Mouse (Mus musculus) embryo, embryonic 10 days (tissue): Measurements from ENCODE around the gene Tnf.

ENCODE experiments used
- DNase-seq: peaks from one replicate; pipeline ENCODE4 v3.0.0-alpha.2; 2015; ENCODE audit warnings: low spot score

The Tnf gene

DNA sequence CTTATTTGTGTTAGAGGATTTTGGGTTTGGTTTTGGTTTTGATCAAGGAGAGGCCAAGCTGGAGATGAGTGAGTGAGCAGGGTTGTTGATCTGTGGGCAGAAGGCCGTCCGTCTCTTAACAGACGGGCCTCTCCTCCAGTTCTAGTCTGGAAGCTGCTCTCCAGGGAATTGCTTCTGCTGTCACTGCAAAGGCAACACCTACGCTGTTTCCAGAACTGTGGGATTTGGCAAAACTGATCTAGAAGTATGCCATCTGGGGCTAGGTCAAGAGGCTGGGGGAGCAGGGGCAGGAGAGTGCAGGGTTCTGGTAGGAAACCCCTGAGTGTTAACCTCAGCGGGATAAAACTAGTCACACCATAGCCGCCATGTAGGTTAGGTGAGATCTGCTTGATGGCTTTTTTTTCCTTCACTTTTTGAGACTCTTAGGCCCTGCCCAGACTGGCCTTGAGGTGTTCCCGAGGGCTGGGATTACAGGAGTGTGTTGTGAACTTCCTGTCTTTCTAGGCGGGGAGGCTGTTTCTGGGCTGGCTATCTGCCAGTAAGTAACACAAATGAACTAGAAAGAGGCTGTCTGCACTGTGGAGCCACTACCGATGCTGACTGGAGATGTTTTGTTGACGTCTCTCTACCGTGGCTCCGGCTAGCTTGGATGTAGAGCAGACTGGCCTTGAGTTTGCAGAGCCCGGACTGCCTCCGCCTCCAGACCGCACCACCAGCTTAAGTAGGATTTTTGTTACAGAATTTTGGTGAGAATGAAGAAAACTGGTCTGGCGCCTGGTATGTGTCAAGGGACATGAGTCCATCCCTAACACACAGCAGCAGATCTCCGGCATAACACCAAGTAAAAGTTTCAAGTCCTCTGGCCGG lies 31.5 kb upstream of the Tnf start, which contains the start of gene Atp6v1g2:
Gene Atp6v1g2 (plus strand): TSS at position 547 of the 867 bp plus-strand sequence.
- no peak for DNase-seq

GRCm38 (mm10) chr17:35232659-35233058 lies 30.9 kb upstream of the Tnf start:
- no peak for DNase-seq

DNA sequence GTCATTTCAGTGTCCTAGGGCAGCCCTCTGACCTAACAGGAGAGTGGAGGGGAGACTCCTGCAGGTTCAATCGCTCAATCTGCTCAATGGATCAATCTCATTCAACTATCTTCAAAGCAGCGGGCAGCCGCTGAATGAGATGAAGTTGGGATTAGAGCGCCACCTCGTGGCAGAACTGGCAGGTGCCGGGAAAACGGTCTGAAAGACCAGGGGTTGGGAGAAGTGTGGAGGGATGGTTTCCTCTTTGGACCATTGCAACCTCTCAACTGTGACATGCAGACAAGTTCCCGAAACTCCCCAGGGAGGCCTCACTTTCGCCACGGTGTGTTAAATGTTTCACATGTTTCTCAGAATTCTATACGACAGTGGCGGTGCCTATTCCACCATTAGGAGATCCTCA lies 30.2 kb upstream of the Tnf start:
- peak; percentile 89 for DNase-seq

DNA sequence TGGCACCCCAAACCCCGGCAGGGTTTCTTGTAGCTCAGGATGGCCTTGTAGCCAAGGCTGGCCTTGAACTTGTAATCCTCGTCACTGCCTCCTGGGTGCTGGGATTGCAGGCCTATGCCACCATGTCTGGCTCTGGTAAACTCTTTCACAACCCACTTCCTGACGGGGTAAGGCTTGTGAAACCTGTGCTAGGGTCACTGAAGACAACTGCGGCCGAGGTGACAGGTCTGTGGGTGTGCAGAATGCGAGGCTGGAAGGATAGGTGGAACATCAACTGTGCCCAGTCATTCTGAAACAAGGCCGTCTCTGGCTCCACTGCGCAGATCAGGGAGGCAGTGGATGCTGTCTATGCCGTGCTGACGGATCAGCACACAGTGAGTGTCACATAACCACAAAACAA lies 29.2 kb upstream of the Tnf start:
- DNase-seq = no peak

GRCm38 (mm10) chr17:35226561-35227046 lies 24.8 kb upstream of the Tnf start:
- no peak for DNase-seq

DNA sequence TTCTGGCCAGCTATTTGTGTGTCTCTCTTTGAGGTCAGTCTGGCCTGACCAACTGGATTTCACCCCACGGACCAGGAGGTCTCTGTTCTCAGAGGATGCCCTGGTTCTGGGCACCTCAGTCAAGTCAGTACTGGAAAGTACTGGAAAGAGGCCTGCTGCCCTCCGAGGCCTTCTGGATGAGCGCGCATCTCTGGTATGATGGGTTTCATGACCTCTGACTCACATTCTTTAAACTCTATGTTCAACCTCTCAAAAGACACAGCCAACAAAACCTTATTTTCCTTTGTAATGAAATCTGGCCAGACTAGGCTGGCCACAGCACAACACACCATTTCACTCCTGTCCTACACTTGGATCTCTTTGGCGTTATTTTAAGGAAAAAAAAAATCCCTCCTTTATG lies 23.6 kb upstream of the Tnf start:
- no peak for DNase-seq

GRCm38 (mm10) chr17:35224641-35225040 lies 22.8 kb upstream of the Tnf start:
- DNase-seq = no peak

DNA sequence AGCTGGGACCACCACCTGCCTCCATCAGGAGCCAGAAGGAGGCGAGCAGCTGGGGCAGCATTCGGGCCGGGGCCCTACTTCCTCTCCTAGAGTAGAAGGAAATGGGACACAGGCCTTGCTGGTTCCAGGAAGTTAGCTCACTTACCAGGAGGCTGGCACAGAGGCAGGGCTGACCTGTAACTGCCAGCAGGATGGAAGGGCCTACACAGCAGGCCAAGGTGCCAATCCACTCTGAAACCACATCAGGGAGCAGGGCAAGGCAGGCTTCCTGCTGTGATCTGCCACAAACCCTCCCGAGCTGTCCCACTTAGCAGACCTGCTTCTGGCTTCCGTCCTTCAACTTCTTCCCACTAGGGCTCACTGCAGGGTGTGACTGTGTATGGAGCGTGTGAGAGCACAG lies 20.5 kb upstream of the Tnf start:
- no peak for DNase-seq

- DNase-seq = no peak
Measured at GRCm38 (mm10) chr17:35220156-35220952, 18.5 kb upstream of the Tnf start, which contains the start of gene Gm16181. Gene Gm16181, plus strand, starts transcription at chr17:35220834.

- no peak for DNase-seq
Measured at GRCm38 (mm10) chr17:35219601-35220041, 17.8 kb upstream of the Tnf start.

- no peak for DNase-seq
Measured at GRCm38 (mm10) chr17:35218516-35219193, 16.8 kb upstream of the Tnf start.

DNA sequence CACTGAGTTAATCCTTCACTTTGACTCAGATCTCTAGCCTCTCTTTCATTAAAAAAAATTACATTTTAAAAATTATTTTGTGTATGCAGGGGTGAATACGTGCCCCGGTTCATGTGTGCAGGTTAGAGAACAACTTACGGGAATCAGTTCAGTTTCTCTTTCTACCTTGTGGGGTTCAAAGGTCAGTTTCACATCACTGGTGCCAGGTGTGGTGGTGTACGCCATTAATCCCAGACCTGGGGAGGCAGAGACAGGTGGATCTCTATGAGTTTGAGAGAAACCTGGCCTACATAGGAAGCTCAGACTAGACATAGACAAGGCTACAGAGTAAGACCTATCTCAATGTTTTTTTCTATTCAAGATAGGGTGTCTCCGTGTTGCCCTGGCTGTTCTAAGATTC lies 11.3 kb upstream of the Tnf start:
- DNase-seq = no peak

- DNase-seq = no peak
Measured at GRCm38 (mm10) chr17:35210593-35210992, 8.8 kb upstream of the Tnf start.

DNA sequence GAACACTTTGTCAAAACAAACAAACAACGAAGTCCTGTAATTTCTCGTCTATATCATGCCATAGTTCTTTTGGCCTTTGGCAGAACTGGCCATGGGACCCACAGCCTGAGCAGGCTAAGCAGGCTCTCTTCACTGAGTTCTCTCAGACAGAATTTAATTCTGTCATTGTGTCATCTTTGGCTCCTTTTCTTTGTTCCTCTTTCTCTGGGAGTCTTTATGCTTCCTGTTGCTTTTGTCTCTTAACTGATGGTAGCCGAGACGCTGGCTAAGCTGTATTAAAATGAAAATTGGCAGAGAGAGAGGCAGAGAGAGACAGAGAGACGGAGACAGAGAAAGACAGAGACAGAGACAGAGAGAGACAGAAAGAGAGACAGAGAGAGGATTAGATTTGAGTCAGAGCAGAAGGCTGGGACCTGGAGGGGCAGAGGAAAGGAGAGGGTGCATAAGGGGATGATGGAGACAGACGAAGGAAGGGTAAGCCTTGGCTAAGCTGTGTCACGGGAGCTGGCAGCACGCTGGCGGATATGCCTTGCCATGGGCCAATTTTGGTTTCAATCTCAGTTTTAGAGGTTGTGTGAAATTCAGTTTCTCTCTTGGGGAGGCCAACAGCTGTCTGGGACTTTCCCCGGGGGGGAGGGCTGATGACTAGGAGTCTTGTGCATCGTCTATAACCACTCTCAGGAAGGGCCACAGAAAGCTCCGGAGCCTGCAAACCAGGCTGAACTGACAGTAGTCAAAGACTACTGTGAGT lies 8.2 kb upstream of the Tnf start:
- no peak for DNase-seq

DNA sequence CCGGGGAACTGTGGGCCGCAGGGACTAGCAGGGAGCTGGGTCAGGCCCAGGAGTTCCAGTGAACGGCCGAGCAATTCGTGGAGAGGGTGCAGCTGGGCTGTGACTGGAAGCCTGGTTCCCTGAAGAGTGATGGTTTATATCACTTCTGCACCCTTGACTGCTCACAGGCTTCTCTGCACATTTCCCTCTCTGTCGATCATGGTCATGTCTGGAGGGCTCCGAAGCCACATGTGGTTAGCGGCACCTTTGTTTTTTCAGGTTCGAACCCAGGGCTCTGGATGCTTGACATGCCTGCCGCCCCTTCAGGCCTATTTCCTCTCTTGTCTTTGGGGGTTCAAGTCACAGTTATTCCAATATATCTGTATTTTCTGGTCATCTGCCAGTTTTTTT lies 3.6 kb upstream of the Tnf start:
- DNase-seq = no peak

GRCm38 (mm10) chr17:35204494-35205379 lies 2.9 kb upstream of the Tnf start, which contains the start of gene Lta:
Gene Lta, minus strand, starts transcription at chr17:35205351.
- DNase-seq = no peak

DNA sequence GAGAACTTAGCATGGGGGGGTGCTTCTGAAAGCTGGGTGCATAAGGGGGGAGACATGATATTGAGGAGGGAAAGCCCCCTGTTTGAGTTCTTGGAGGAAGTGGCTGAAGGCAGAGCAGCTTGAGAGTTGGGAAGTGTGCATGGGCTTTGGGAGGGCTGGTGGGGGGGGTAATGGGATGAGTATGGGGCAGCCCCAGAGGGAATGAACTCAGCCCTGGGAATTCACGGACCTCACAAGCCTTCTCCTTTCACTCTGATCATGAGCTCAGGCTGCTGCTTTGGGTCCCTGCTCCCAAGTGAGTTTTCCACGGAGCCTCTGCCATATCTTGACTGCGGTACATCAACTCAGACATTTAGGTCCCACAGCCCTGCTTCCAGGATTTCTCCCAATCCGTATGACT lies 635 bp upstream of the Tnf start:
- no peak for DNase-seq

- no peak for DNase-seq
Measured at GRCm38 (mm10) chr17:35201128-35201527, 679 bp downstream of the Tnf start.

DNA sequence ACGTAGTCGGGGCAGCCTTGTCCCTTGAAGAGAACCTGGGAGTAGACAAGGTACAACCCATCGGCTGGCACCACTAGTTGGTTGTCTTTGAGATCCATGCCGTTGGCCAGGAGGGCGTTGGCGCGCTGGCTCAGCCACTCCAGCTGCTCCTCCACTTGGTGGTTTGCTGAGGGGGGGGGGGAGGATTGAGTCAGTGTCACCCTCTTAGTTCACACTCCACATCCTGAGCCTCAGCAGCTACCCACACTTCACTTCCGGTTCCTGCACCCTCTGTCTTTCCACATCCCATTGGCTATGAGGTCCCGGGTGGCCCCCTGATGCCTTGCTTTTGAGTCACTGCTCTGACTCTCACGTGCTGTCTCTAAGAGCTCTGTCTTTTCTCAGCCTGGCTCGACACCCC lies 1.4 kb downstream of the Tnf start:
- no peak for DNase-seq

DNA sequence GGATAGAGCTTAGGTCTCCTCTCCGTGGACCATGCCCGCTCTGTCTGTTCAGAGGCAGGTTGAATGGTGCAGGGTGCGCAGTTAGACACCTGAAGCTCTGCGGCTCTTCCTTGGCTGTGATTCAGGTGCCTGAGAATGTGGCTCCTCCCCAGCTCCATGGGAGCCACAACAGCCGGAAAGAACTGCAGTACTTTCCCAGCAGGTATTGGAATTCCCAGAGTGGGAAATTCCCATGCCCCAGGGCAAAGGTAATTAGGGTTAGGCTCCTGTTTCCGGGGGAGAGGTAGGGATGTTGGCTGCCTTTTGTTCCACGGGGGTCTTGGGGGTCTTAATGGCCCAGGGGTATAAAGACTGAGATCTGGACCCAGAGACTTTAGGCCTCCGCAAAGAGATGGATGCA lies 2.9 kb downstream of the Tnf start:
- DNase-seq = no peak

DNA sequence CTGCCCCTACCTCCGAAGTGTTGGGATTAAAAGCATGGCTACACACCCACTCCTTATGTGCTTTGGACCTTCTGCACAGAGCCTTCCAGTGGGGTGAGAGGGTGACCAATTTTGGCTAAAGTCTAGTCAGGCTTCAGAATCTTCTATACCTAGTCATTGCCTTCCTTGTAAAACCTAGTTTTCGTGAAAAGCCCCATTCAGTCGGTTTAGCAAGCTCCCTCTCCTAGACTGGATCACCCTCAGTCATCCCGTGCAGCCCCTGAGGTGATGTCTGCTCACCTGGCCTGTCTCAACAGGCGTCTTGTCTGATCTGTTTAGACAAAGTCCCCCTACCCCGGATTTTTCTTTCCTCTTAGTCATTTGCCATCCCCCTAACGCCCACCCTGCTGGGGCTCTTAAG lies 3.8 kb downstream of the Tnf start:
- no peak for DNase-seq
